Mouse (Mus musculus): ENCODE measurements at regions not wholly inside any gene's neighbourhood (a gene's known extent, or its start where the extent isn't known, plus 50 kb on each side); places are given as distances from the start of the nearest gene placed in this dataset.

DNA sequence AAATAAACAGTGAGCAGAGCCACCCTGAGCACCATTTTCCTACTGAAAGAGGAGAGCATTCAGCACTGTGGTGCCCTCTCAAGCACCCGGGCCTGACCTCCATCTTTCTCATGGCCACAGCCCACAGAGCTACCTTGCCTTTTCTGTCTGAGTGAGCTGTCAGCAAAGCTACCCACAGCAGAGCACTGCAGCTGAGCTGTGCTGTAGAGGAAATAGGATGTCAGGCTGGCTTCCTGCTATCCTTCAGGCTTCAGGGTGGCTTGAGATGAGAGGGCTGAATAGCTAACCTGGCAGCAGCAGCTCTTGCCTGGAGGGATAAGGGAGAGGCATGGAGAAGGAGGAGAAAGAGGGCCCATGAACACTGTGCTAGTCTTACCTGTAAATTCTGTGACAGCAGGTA lies 82.5 kb downstream of the Gjd2 start:
- TF ChIP-seq CTCF (IDR thresholded peaks at IDR 0.05; ENCODE audit: control insufficient read depth, insufficient read depth, insufficient read length) (no peak), CEBPB (IDR thresholded peaks at IDR 0.05; ENCODE audit: low read depth) (no peak), MYOG (IDR thresholded peaks at IDR 0.05; ENCODE audit: control insufficient read depth, extremely low read depth, insufficient read length) (no peak), FOSL1 (IDR thresholded peaks at IDR 0.05; ENCODE audit: insufficient read depth, low read length, poor library complexity, severe bottlenecking) (no peak)
